Mouse (Mus musculus): Measurements from ENCODE around the gene Tex21. TPM values are rescaled to one million over a fixed set of nuclear protein-coding genes. Genes with fewer than 3 reads are reported as not detected.

Tex21 gene
- polyA plus RNA-seq, 1 experiment: not detected

DNA sequence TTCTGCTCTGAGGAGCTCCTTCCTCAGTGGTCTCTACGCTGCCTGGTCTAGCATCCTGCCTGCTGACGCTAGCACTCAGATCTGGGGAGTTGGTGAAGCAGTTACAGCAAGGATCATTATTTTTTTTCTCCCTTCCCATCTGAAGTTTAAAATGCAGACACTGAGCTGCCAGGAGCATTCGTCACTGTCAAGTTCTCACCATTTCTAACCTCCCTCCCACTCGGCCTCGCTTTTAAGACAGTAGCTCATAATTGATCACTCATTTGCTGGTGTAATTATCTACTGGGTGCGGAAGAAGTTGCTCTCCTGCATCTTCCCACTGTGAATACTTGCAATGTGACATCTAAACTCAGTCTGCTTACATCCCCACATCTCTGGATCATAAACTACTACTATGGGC lies 38.9 kb upstream of the Tex21 start:
- no peak for TF ChIP-seq FOSL1 (IDR thresholded peaks at IDR 0.05; ENCODE audit: insufficient read depth, low read length, poor library complexity, severe bottlenecking)
- TF ChIP-seq USF1 (IDR thresholded peaks at IDR 0.05; ENCODE audit: low read depth): no peak
- no peak for TF ChIP-seq CTCF (IDR thresholded peaks at IDR 0.05; ENCODE audit: control insufficient read depth, insufficient read depth, insufficient read length)
- no peak for TF ChIP-seq MYOD1 (IDR thresholded peaks at IDR 0.05; ENCODE audit: control insufficient read depth, insufficient read length, low read depth)
- no peak for TF ChIP-seq CEBPB (IDR thresholded peaks at IDR 0.05; ENCODE audit: low read depth)
- TF ChIP-seq MYOG (IDR thresholded peaks at IDR 0.05; ENCODE audit: control insufficient read depth, extremely low read depth, insufficient read length): no peak
- no peak for TF ChIP-seq MAX (IDR thresholded peaks at IDR 0.05)
- Histone ChIP-seq H3K27me3 (ENCODE audit: control insufficient read depth, insufficient read depth, insufficient read length) (no peaks in the 10 kb centered on the region), H3K36me3 (ENCODE audit: control insufficient read depth, insufficient read depth) (peaks cover 74% of the 10 kb centered on the region), H3K79me3 (ENCODE audit: low read depth) (no peaks in the 10 kb centered on the region), H3K4me3 (ENCODE audit: insufficient read depth, poor library complexity, severe bottlenecking) (no peak overlapping the region), H3ac (ENCODE audit: control insufficient read depth, insufficient read length, low read depth) (no peak overlapping the region), H3K79me2 (ENCODE audit: control insufficient read depth, insufficient read depth) (no peaks in the 10 kb centered on the region)

DNA sequence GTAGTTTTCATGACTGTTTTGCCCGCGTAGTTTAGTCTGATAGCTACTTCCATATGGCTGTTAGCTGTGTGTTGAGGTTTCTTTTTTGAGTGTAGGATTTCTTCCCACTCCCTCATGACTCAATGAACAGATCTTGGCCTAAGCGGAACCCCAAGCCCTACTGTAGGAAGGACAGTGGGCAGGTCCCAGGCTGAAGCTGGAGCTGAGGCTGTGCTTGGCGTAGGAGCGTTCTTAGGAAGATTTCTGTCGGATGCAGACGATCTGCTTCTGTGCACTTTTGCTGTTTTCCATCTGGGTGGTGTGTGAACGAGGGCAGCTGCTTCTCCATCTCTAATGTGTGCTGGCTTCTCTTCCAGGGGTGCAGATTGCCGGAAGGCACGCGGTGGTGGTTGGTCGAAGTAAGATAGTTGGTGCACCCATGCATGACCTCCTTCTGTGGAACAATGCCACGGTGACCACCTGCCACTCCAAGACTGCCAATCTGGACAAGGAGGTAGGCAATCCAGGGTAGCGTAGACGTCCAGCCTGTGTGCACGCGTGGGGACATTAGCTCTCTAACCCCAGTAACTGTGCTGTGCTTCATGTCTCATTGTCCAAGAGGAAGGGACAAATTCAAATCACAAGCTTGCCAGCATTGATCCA lies 36.1 kb upstream of the Tex21 start:
- H3K36me3 ChIP-seq (ENCODE audit: control insufficient read depth, insufficient read depth): peaks cover 60% of the 10 kb centered on the region
- peaks cover under 1% of the 10 kb centered on the region for H3K79me2 ChIP-seq (ENCODE audit: control insufficient read depth, insufficient read depth)
- H3K4me3 ChIP-seq (ENCODE audit: insufficient read depth, poor library complexity, severe bottlenecking): no peak overlapping the region
- no peaks in the 10 kb centered on the region for H3K27me3 ChIP-seq (ENCODE audit: control insufficient read depth, insufficient read depth, insufficient read length)
- TF ChIP-seq MYOD1 (IDR thresholded peaks at IDR 0.05; ENCODE audit: control insufficient read depth, insufficient read length, low read depth) (no peak), MAX (IDR thresholded peaks at IDR 0.05) (no peak), FOSL1 (IDR thresholded peaks at IDR 0.05; ENCODE audit: insufficient read depth, low read length, poor library complexity, severe bottlenecking) (no peak), MYOG (IDR thresholded peaks at IDR 0.05; ENCODE audit: control insufficient read depth, extremely low read depth, insufficient read length) (no peak), USF1 (IDR thresholded peaks at IDR 0.05; ENCODE audit: low read depth) (no peak), CTCF (IDR thresholded peaks at IDR 0.05; ENCODE audit: control insufficient read depth, insufficient read depth, insufficient read length) (no peak), CEBPB (IDR thresholded peaks at IDR 0.05; ENCODE audit: low read depth) (no peak)
- H3K79me3 ChIP-seq (ENCODE audit: low read depth): peaks cover 1% of the 10 kb centered on the region
- H3ac ChIP-seq (ENCODE audit: control insufficient read depth, insufficient read length, low read depth): no peak overlapping the region

DNA sequence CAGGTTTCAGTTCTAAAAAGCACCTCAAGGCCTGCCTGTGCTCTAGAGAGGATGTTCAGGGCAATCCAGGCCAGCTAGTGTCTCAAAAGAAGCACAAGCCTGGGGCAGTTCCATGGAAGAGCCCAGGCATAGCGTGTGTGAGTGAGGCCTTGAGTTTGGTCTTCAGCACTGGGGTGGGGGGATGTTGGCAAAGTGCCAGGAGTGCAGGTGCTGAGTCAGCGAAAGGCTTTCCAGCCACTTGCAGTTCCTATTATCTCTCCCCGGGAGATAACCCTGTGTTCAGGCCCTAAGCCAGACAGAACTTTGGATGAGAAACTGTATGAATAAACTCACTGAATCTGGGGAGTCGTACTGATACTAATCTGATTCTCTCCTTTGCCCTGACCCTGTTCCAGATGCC lies 35.6 kb upstream of the Tex21 start:
- H3ac ChIP-seq (ENCODE audit: control insufficient read depth, insufficient read length, low read depth): no peak overlapping the region
- H3K79me3 ChIP-seq (ENCODE audit: low read depth): peaks cover 3% of the 10 kb centered on the region
- TF ChIP-seq MYOD1 (IDR thresholded peaks at IDR 0.05; ENCODE audit: control insufficient read depth, insufficient read length, low read depth): no peak
- TF ChIP-seq USF1 (IDR thresholded peaks at IDR 0.05; ENCODE audit: low read depth): no peak
- TF ChIP-seq FOSL1 (IDR thresholded peaks at IDR 0.05; ENCODE audit: insufficient read depth, low read length, poor library complexity, severe bottlenecking): no peak
- no peak for TF ChIP-seq MYOG (IDR thresholded peaks at IDR 0.05; ENCODE audit: control insufficient read depth, extremely low read depth, insufficient read length)
- TF ChIP-seq CTCF (IDR thresholded peaks at IDR 0.05; ENCODE audit: control insufficient read depth, insufficient read depth, insufficient read length): no peak
- no peak for TF ChIP-seq MAX (IDR thresholded peaks at IDR 0.05)
- TF ChIP-seq CEBPB (IDR thresholded peaks at IDR 0.05; ENCODE audit: low read depth): no peak
- H3K36me3 ChIP-seq (ENCODE audit: control insufficient read depth, insufficient read depth): peaks cover 64% of the 10 kb centered on the region
- H3K27me3 ChIP-seq (ENCODE audit: control insufficient read depth, insufficient read depth, insufficient read length): no peaks in the 10 kb centered on the region
- peaks cover 6% of the 10 kb centered on the region for H3K79me2 ChIP-seq (ENCODE audit: control insufficient read depth, insufficient read depth)
- no peak overlapping the region for H3K4me3 ChIP-seq (ENCODE audit: insufficient read depth, poor library complexity, severe bottlenecking)

- Histone ChIP-seq H3K79me3 (ENCODE audit: low read depth) (peaks cover 3% of the 10 kb centered on the region), H3ac (ENCODE audit: control insufficient read depth, insufficient read length, low read depth) (no peak overlapping the region), H3K79me2 (ENCODE audit: control insufficient read depth, insufficient read depth) (peaks cover 8% of the 10 kb centered on the region), H3K27me3 (ENCODE audit: control insufficient read depth, insufficient read depth, insufficient read length) (no peaks in the 10 kb centered on the region), H3K4me3 (ENCODE audit: insufficient read depth, poor library complexity, severe bottlenecking) (no peak overlapping the region), H3K36me3 (ENCODE audit: control insufficient read depth, insufficient read depth) (peaks cover 73% of the 10 kb centered on the region)
- no peak for TF ChIP-seq MAX (IDR thresholded peaks at IDR 0.05)
- no peak for TF ChIP-seq MYOD1 (IDR thresholded peaks at IDR 0.05; ENCODE audit: control insufficient read depth, insufficient read length, low read depth)
- TF ChIP-seq FOSL1 (IDR thresholded peaks at IDR 0.05; ENCODE audit: insufficient read depth, low read length, poor library complexity, severe bottlenecking): no peak
- TF ChIP-seq USF1 (IDR thresholded peaks at IDR 0.05; ENCODE audit: low read depth): no peak
- no peak for TF ChIP-seq CTCF (IDR thresholded peaks at IDR 0.05; ENCODE audit: control insufficient read depth, insufficient read depth, insufficient read length)
Measured at GRCm38 (mm10) chr12:76281111-76281660, 34.6 kb upstream of the Tex21 start.

DNA sequence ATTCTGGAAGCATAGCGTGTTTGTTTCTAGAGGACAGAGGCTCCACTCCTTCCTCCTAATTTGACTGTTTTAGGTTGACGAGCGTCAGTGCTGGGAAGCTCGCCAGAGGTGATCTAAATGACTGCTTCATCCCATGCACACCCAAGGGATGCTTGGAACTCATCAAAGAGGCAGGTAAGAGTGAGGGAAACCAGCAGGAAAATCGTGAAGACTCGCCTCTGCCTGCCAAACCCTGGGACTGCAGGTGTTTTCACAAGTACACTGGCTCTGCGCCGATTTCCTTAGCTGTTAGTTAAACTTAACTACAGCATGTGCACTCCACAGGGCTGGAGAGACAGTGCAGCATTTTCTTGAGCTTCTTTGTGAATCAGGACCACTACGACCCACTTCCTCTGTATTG lies 34.0 kb upstream of the Tex21 start:
- Histone ChIP-seq H3K27me3 (ENCODE audit: control insufficient read depth, insufficient read depth, insufficient read length) (no peaks in the 10 kb centered on the region), H3K79me3 (ENCODE audit: low read depth) (peaks cover 3% of the 10 kb centered on the region), H3K79me2 (ENCODE audit: control insufficient read depth, insufficient read depth) (peaks cover 8% of the 10 kb centered on the region), H3K36me3 (ENCODE audit: control insufficient read depth, insufficient read depth) (peaks cover 73% of the 10 kb centered on the region), H3K4me3 (ENCODE audit: insufficient read depth, poor library complexity, severe bottlenecking) (no peak overlapping the region), H3ac (ENCODE audit: control insufficient read depth, insufficient read length, low read depth) (no peak overlapping the region)
- no peak for TF ChIP-seq MYOG (IDR thresholded peaks at IDR 0.05; ENCODE audit: control insufficient read depth, extremely low read depth, insufficient read length)
- TF ChIP-seq USF1 (IDR thresholded peaks at IDR 0.05; ENCODE audit: low read depth): no peak
- TF ChIP-seq CEBPB (IDR thresholded peaks at IDR 0.05; ENCODE audit: low read depth): no peak
- no peak for TF ChIP-seq MAX (IDR thresholded peaks at IDR 0.05)
- no peak for TF ChIP-seq MYOD1 (IDR thresholded peaks at IDR 0.05; ENCODE audit: control insufficient read depth, insufficient read length, low read depth)
- TF ChIP-seq FOSL1 (IDR thresholded peaks at IDR 0.05; ENCODE audit: insufficient read depth, low read length, poor library complexity, severe bottlenecking): no peak
- TF ChIP-seq CTCF (IDR thresholded peaks at IDR 0.05; ENCODE audit: control insufficient read depth, insufficient read depth, insufficient read length): no peak

All from C2C12 (cell line).